Comparison of ENCODE assay signal across 8 mouse cellular contexts in the genomic region with DNA sequence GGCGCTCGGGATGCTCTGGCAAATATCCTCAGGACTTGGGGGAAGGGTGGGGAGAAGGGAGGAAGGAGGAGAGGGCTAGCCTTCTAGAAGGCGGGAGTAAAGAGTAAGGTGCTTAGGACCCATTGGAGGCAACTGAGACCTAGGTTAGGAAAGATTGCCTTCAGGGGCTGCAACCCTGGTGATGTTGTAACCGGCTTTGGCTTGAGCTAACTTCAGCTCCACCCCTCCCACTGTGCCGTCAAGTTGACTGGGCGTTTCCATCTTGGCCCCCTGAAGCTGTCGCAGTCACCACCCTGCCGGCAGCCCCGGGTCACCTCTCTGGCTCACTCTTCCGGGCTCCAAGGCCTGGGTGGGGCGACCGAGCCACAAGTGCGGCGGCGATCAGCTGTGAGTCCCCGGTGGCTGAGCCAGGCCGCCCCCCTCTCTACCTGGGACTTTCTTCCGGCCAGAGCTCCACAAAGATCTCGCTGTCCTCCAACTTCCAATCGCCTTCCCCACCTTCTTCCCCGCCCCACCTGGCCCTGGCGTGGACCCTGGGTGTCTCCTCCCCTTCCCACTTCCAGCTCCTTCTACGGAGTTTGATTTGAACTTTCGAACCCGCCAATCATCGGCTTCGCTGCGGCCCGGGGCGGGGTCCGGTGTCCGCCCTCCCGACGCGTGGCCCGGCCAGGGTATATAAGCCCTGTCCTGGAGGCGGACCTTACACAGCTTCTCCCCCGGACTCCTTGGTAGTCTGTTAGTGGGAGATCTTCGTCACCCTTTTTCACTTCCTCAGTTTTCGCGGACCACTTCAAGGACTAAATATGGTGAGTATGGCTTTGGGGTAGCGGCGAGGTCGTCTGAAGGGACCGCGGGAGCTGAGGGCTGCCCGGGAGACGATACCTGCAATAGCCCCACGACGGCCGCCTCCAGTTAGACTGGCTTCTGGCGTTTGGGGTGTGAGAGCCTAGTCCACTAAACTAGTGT. TPM values are rescaled to one million over a fixed set of nuclear protein-coding genes. Genes with fewer than 3 reads are reported as not detected.
DNase-seq lines count a peak whose midpoint lies in the region; ATAC-seq and TF ChIP-seq lines count a peak whose summit lies in the region.

A gene (plus strand): TSS at position 273 of the 966 bp plus-strand sequence.

- peak; percentile 93 to 94 for DNase-seq in B cell, adult 2 months
- DNase-seq in adrenal gland, adult (ENCODE audit: inconsistent age in 2 of 2, low spot score in 1 of 2), result peak; percentile 96 to 98
- DNase-seq in heart, postnatal 0 days (ENCODE audit: low spot score), result peak; percentile 96
- peak; percentile 96 to 97 for DNase-seq in kidney, postnatal 36 days
- peak; percentile 91 for DNase-seq in lung, adult 2 months
- DNase-seq in thymus, postnatal 36 days, result peak; percentile 87 to 89

- H3K4me3 ChIP-seq in heart, postnatal 0 days (ENCODE audit: low read depth, low read length), result peak within 1 kb of the TSS; percentile 78
- peak within 1 kb of the TSS; percentile 66 for H3K4me3 ChIP-seq in lung, adult 2 months (replicated peaks; ENCODE audit: extremely low read depth, low read depth, low read length)
- H3K4me3 ChIP-seq in neural tube, embryonic 15.5 days (replicated peaks), result peak within 1 kb of the TSS; percentile 42

- peaks cover 6% of the 10 kb centered on the region for H3K36me3 ChIP-seq in heart, postnatal 0 days (replicated peaks; ENCODE audit: control insufficient read depth, insufficient read depth, low read length)
- no peaks in the 10 kb centered on the region for H3K36me3 ChIP-seq in neural tube, embryonic 15.5 days

- peaks cover 29% of the 10 kb centered on the region for H3K4me1 ChIP-seq in heart, postnatal 0 days (ENCODE audit: control insufficient read depth, insufficient read depth)
- H3K4me1 ChIP-seq in lung, adult 2 months (ENCODE audit: control insufficient read depth, insufficient read depth, low read length), result peaks cover 6% of the 10 kb centered on the region
- H3K4me1 ChIP-seq in neural tube, embryonic 15.5 days, result peaks cover 18% of the 10 kb centered on the region

- no peak; the same call in 1 of the 2 replicates for TF ChIP-seq EP300 in heart, postnatal 0 days (IDR thresholded peaks at IDR 0.05; ENCODE audit: low read depth)

- peak within 1 kb of the TSS; percentile 80 for H3K4me2 ChIP-seq in heart, postnatal 0 days (ENCODE audit: low read depth, low read length)
- H3K4me2 ChIP-seq in neural tube, embryonic 15.5 days, result peak within 1 kb of the TSS; percentile 72

- H3K9ac ChIP-seq in heart, postnatal 0 days (replicated peaks; ENCODE audit: low read depth, low read length), result peak within 1 kb of the TSS; percentile 80
- peak within 1 kb of the TSS; percentile 28 for H3K9ac ChIP-seq in neural tube, embryonic 15.5 days (replicated peaks)

- peak; percentile 87 for ATAC-seq in erythroid progenitor cell, adult 5-6 weeks (replicated peaks; ENCODE audit: low FRiP score, poor library complexity, severe bottlenecking)
- peak; percentile 90 for ATAC-seq in heart, postnatal 0 days (ENCODE audit: insufficient read depth, low read depth)
- no peak; the same call in 1 of the 2 replicates for ATAC-seq in neural tube, embryonic 15.5 days (ENCODE audit: low FRiP score)

- H3K9me3 ChIP-seq in heart, postnatal 0 days (replicated peaks; ENCODE audit: control insufficient read depth, low read length), result no peaks in the 10 kb centered on the region
- no peaks in the 10 kb centered on the region for H3K9me3 ChIP-seq in neural tube, embryonic 15.5 days (replicated peaks)

- no peaks in the 10 kb centered on the region for H3K27me3 ChIP-seq in heart, postnatal 0 days (ENCODE audit: control insufficient read depth, insufficient read depth, low read length)
- peaks cover 20% of the 10 kb centered on the region for H3K27me3 ChIP-seq in neural tube, embryonic 15.5 days (replicated peaks)

- under 1% methylated on average over 51 of the region's 52 CpGs for WGBS in heart, postnatal 0 days
- under 1% methylated on average over 52 of the region's 52 CpGs for WGBS in lung, adult 2 months
- WGBS in neural tube, embryonic 15.5 days, result under 1% methylated on average over 52 of the region's 52 CpGs

- TF ChIP-seq CTCF in heart, postnatal 0 days (IDR thresholded peaks at IDR 0.05; ENCODE audit: low read depth), result peak; percentile 9; the same call in 1 of the 2 replicates
- TF ChIP-seq CTCF in lung, adult 2 months (IDR thresholded peaks at IDR 0.05; ENCODE audit: insufficient read depth, low read length), result no peak

- H3K27ac ChIP-seq in heart, postnatal 0 days (ENCODE audit: low read depth), result peak within 1 kb of the TSS; percentile 96
- H3K27ac ChIP-seq in neural tube, embryonic 15.5 days (replicated peaks), result peak within 1 kb of the TSS; percentile 45

- peak; percentile 82 for TF ChIP-seq POLR2A in lung, adult 2 months (IDR thresholded peaks at IDR 0.05; ENCODE audit: borderline replicate concordance, extremely low read depth, low read depth, low read length)

RNA-seq across cellular contexts. Expression of the gene that starts here (rescaled TPM):
- 637 and 660 TPM in 2 replicates for total RNA-seq in erythroid progenitor cell, adult 5-6 weeks (2015; ENCODE audit: low replicate concordance)
- total RNA-seq in erythroid progenitor cell, adult 5-6 weeks (2017; ENCODE audit: low replicate concordance), result 271 and 335 TPM in 2 replicates
- total RNA-seq in heart, postnatal 0 days (2014; rRNA removed; ENCODE audit: low replicate concordance), result 309 and 399 TPM in 2 replicates
- 73.8 and 97.1 TPM in 2 replicates for polyA plus RNA-seq in heart, postnatal 0 days (2015; fragmentation: Nextera tagmentation; extraction: Ambion mirVana)
- 72.7 and 91.7 TPM in 2 replicates for polyA plus RNA-seq in lung, adult 2 months (2012; rRNA removed)
- polyA plus RNA-seq in neural tube, embryonic 15.5 days (2015; fragmentation: Nextera tagmentation; extraction: Ambion mirVana), result 12.4 and 52.6 TPM in 2 replicates
